Mouse (Mus musculus): ENCODE data around the gene Wapl. TPM values are rescaled to one million over a fixed set of nuclear protein-coding genes. Genes with fewer than 3 reads are reported as not detected.

Wapl gene
- polyA plus RNA-seq, 1 experiment from 2014 or later, result 47.6 TPM

GRCm38 (mm10) chr14:34755731-34756130, 82.0 kb downstream of the Wapl start:
- H3K36me3 ChIP-seq (ENCODE audit: inconsistent target), result no peaks in the 10 kb centered on the region
- WGBS (ENCODE audit: missing documents), result 94% methylated on average over 3 of the region's 3 CpGs
- no peak overlapping the region for H3K4me3 ChIP-seq (ENCODE audit: inconsistent target)
- H3K79me2 ChIP-seq (ENCODE audit: inconsistent target), result no peaks in the 10 kb centered on the region
- H3K27ac ChIP-seq, result no peak overlapping the region

DNA sequence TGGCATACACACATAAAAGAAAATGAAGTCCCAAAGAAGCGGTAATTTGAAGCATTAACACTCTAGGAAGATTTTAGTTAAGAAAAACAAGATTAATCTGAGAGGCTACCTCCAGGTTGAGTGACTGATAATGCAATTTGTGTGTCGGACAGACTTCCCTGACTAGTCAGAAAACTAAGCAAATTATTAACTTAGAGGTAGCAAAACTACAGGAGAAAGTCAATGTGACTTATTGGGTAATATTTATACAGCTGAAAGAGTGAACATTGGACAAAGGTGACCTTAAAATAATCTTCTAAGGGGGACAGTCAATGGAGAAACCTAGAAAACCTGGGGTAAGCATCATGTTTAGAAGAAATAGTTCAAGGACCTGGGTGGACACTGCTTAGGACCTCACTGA, 86.2 kb downstream of the Wapl start:
- WGBS (ENCODE audit: missing documents), result 92% methylated on average over 2 of the region's 2 CpGs
- Histone ChIP-seq H3K36me3 (ENCODE audit: inconsistent target) (no peaks in the 10 kb centered on the region), H3K4me3 (ENCODE audit: inconsistent target) (no peak overlapping the region), H3K27ac (no peak overlapping the region), H3K79me2 (ENCODE audit: inconsistent target) (no peaks in the 10 kb centered on the region)

GRCm38 (mm10) chr14:34761082-34761959, 87.6 kb downstream of the Wapl start:
- Histone ChIP-seq H3K4me3 (ENCODE audit: inconsistent target) (no peak overlapping the region), H3K79me2 (ENCODE audit: inconsistent target) (no peaks in the 10 kb centered on the region)
- WGBS (ENCODE audit: missing documents), result 92% methylated on average over 9 of the region's 9 CpGs

GRCm38 (mm10) chr14:34762682-34763081, 89.0 kb downstream of the Wapl start:
- Histone ChIP-seq H3K36me3 (ENCODE audit: inconsistent target) (no peaks in the 10 kb centered on the region), H3K79me2 (ENCODE audit: inconsistent target) (no peaks in the 10 kb centered on the region), H3K4me3 (ENCODE audit: inconsistent target) (no peak overlapping the region), H3K27ac (no peak overlapping the region)
- WGBS (ENCODE audit: missing documents), result 84% methylated on average over 10 of the region's 10 CpGs

More at GRCm38 (mm10) chr14:34761082-34761959, 87.6 kb downstream of the Wapl start:
- Histone ChIP-seq H3K27ac (no peak overlapping the region), H3K36me3 (ENCODE audit: inconsistent target) (no peaks in the 10 kb centered on the region)

DNA sequence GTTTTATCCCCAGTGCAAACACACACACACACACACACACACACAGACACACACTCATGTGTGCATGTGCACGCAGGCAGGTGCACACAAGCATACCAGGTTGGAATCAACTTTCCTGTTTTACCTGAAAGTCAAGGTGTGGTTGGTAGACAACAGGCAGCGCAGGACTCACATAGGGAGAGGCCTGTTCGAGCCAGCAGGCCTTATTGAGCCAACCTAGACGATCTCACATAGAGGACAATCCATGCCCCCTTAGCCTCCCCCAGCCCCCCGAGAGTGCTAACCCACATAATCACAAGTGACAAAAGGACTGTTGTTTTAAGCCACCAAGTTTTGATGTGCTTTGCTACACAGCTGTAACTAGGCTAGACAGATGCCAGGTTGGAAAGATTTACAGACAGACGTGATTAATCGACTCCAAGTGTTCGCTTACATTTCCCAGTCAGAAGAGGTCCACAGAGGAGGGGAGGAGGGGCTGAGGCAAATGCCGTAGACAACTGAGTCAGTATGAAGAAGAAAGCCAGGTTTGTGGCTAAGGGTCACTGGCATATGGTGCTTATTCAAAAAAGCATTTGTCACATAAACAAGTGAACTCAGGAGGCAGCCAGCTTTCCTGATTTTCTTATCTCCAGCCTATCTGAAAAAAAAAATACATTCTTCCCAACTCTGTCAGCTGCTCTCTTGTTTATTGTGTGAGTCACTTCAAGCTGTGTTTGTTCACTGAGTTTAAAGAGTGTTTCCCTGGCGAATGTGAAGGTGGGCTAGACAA, 90.2 kb downstream of the Wapl start:
- no peaks in the 10 kb centered on the region for H3K79me2 ChIP-seq (ENCODE audit: inconsistent target)
- H3K36me3 ChIP-seq (ENCODE audit: inconsistent target), result no peaks in the 10 kb centered on the region
- H3K27ac ChIP-seq, result no peak overlapping the region
- WGBS (ENCODE audit: missing documents), result 86% methylated on average over 9 of the region's 10 CpGs
- H3K4me3 ChIP-seq (ENCODE audit: inconsistent target), result no peak overlapping the region

- Histone ChIP-seq H3K36me3 (ENCODE audit: inconsistent target) (no peaks in the 10 kb centered on the region), H3K4me3 (ENCODE audit: inconsistent target) (no peak overlapping the region), H3K27ac (no peak overlapping the region), H3K79me2 (ENCODE audit: inconsistent target) (no peaks in the 10 kb centered on the region)
- WGBS (ENCODE audit: missing documents), result 92% methylated on average over 9 of the region's 9 CpGs
These were observed 91.2 kb downstream of the Wapl start for GRCm38 (mm10) chr14:34764908-34765307.

- H3K27ac ChIP-seq, result no peak overlapping the region
- H3K79me2 ChIP-seq (ENCODE audit: inconsistent target), result no peaks in the 10 kb centered on the region
- no peak overlapping the region for H3K4me3 ChIP-seq (ENCODE audit: inconsistent target)
- WGBS (ENCODE audit: missing documents), result 94% methylated on average over 5 of the region's 7 CpGs
- no peaks in the 10 kb centered on the region for H3K36me3 ChIP-seq (ENCODE audit: inconsistent target)
These were observed 91.7 kb downstream of the Wapl start for GRCm38 (mm10) chr14:34765380-34765779.

- H3K4me3 ChIP-seq (ENCODE audit: inconsistent target), result no peak overlapping the region
- 97% methylated on average over 5 of the region's 5 CpGs for WGBS (ENCODE audit: missing documents)
- H3K27ac ChIP-seq, result no peak overlapping the region
- H3K36me3 ChIP-seq (ENCODE audit: inconsistent target), result no peaks in the 10 kb centered on the region
- no peaks in the 10 kb centered on the region for H3K79me2 ChIP-seq (ENCODE audit: inconsistent target)
These were observed 92.5 kb downstream of the Wapl start for GRCm38 (mm10) chr14:34766181-34766580.

DNA sequence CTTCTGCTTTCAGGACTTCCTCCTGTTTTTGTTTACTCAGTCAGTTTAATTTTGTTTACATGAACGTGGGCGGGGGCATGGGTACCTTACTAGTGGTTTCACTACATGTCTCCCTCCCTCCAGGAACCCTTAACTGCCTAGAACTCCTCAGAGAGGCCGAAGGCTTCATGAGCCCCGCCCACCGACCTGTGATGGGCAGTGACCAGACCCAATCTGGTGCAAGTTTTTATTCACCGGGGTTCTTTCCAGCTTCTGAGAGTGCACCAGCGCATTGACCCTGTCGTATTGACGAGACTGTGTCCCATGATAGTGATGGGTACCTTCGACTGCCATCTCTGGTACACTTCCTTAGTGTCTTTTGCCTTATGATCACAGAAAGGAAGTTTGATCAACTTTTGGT, 94.6 kb downstream of the Wapl start:
- Histone ChIP-seq H3K79me2 (ENCODE audit: inconsistent target) (no peaks in the 10 kb centered on the region), H3K27ac (no peak overlapping the region), H3K4me3 (ENCODE audit: inconsistent target) (peak overlapping the region; percentile 15; the same call in 1 of the 2 replicates), H3K36me3 (ENCODE audit: inconsistent target) (no peaks in the 10 kb centered on the region)
- WGBS (ENCODE audit: missing documents), result 4% methylated on average over 10 of the region's 10 CpGs

DNA sequence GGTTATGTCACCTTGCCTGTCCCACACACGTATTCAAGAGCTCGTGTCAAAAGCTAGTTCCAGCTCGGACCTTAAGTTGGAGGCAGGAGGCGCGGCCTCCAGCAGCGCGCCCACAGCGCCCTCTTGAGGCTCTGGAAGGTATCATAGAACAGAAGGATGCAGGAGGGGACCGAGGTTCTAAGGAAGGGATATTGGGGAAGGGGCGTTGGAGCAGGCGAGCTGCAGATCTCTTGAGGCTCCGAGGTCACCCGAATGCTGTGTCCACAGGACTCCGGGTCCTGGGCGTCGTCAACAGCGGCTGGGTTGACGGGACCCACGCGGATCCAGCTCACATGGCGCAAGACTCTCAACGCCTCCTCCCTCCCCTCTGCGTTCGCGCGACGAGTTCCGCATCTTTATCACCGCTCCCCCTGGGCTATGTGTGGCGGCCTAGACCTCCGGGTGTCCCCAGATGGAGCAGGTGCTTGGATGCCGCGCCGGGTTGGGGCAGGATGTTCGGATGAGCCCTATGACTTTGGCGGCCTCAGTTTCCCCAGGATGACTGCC, 95.4 kb downstream of the Wapl start:
- H3K79me2 ChIP-seq (ENCODE audit: inconsistent target), result no peaks in the 10 kb centered on the region
- no peaks in the 10 kb centered on the region for H3K36me3 ChIP-seq (ENCODE audit: inconsistent target)
- H3K27ac ChIP-seq, result no peak overlapping the region
- WGBS (ENCODE audit: missing documents), result 1% methylated on average over 36 of the region's 36 CpGs
- peak overlapping the region; percentile 15; the same call in 1 of the 2 replicates for H3K4me3 ChIP-seq (ENCODE audit: inconsistent target)

DNA sequence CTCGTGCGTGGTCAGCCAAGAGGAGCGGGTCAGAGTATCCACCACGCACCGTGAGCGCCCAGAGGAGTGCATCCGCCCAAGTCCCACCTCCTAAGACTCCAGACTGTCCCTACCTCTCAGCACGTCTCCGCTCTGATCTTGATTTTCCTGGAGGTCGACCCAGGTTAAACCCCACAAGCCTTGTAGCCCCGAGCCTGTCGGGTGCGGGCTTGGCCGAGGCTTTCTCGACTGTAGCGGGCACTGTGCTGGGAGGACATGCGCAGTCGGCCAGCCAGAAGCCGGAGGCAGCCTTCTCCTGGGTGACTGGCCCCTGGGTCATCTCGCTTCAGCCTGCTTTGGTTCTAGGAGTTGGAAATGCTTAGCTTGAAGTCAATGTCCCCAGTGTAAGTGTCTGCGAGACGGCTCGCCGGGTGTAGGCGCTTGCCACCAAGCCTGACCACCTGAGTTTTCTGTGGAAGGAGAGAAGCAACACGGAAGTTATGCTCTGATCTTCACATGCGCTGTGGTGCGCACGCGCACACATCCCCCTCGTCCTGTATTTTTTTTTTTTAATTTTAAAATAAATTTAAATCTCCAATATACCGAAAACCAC, 95.9 kb downstream of the Wapl start:
- Histone ChIP-seq H3K4me3 (ENCODE audit: inconsistent target) (peak overlapping the region; percentile 15; the same call in 1 of the 2 replicates), H3K36me3 (ENCODE audit: inconsistent target) (no peaks in the 10 kb centered on the region), H3K27ac (no peak overlapping the region), H3K79me2 (ENCODE audit: inconsistent target) (no peaks in the 10 kb centered on the region)
- WGBS (ENCODE audit: missing documents), result 28% methylated on average over 31 of the region's 32 CpGs

DNA sequence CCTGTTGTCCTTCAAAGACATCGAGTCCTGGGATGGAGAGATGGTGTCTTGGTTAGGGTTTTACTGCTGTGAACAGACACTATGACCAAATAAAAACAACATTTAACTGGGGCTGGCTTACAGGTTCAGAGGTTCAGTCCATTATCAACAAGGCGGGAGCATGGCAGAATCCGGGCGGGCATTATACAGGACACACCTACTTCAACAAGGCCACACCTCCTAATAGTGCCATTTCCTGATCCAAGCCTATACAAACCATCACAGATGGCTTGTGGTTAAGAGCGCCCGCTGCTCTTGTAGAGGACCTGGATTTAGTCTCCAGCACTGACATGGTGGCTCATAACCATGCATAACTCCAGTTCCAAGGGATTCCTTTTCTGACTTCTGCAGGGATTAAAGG, 96.7 kb downstream of the Wapl start:
- 82% methylated on average over 6 of the region's 6 CpGs for WGBS (ENCODE audit: missing documents)
- H3K4me3 ChIP-seq (ENCODE audit: inconsistent target), result no peak overlapping the region

DNA sequence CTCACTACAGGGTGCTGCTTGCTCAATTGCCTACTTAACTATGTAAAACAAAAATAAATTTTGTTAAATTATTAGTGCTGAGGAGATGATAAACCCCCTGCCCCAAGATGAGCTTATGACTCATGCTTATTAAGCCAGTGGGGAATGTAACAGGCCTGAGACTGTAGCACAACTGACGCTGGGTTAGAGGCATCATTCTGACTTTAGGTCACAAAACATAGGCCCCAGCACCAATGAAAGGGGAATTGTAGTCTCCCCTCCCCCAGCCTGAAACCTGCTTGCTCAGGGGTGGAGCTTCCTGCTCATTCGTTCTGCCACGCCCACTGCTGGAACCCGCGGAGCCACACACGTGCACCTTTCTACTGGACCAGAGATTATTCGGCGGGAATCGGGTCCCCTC, 97.9 kb downstream of the Wapl start:
- 17% methylated on average over 6 of the region's 9 CpGs for WGBS (ENCODE audit: missing documents)

More for the DNA sequence above, 96.7 kb downstream of the Wapl start:
- Histone ChIP-seq H3K79me2 (ENCODE audit: inconsistent target) (no peaks in the 10 kb centered on the region), H3K36me3 (ENCODE audit: inconsistent target) (no peaks in the 10 kb centered on the region), H3K27ac (no peak overlapping the region)

DNA sequence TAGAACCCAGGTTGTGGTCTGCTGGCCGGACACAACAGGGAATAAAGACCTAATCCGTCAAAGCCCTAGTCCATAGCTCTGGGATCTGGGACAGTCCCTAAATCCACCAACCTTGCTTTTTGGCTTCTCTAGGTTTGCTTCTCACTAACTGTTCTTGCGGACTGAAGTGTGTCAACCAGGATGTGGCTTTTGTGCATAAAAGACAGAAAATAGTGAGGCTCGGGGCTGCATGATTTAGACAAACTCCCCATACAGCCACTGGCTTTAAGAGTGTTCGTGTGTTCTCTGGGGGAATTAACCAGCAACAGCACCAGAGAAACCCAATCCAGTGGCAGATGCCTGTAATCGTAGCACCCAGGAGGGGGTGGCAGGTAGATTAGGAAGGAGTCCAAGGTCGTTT, 98.4 kb downstream of the Wapl start:
- no peaks in the 10 kb centered on the region for H3K36me3 ChIP-seq (ENCODE audit: inconsistent target)
- 34% methylated on average over 7 of the region's 7 CpGs for WGBS (ENCODE audit: missing documents)
- no peak overlapping the region for H3K4me3 ChIP-seq (ENCODE audit: inconsistent target)
- no peak overlapping the region for H3K27ac ChIP-seq
- H3K79me2 ChIP-seq (ENCODE audit: inconsistent target), result no peaks in the 10 kb centered on the region

More for the DNA sequence above, 97.9 kb downstream of the Wapl start:
- Histone ChIP-seq H3K36me3 (ENCODE audit: inconsistent target) (no peaks in the 10 kb centered on the region), H3K79me2 (ENCODE audit: inconsistent target) (no peaks in the 10 kb centered on the region), H3K4me3 (ENCODE audit: inconsistent target) (no peak overlapping the region), H3K27ac (no peak overlapping the region)
